Mouse (Mus musculus) gastrocnemius, postnatal 36 days (tissue): Measurements from ENCODE around the gene Pax3. TPM values are rescaled to one million over a fixed set of nuclear protein-coding genes. Genes with fewer than 3 reads are reported as not detected.

Source experiments
- DNase-seq, 2 experiments: peaks; one replicate each; pipeline ENCODE4 v3.0.0; 2022
- intact Hi-C: fragments of 180-260 bp; cut with DNase I; formaldehyde crosslinking; loops from one replicate; pipeline ENCODE4 v1.15.1; 2025
- long read RNA-seq, 2 experiments: library from polyadenylated mRNA; stranded (forward); transcript quantifications; one replicate each; pipeline ENCODE4 v2.0.0; 2021
- total RNA-seq, 2 experiments: library from RNA; stranded (reverse); gene quantifications; 2 replicates each; pipeline ENCODE4 v1.2.3; 2021

Gene Pax3
- not detected for total RNA-seq
- long read RNA-seq, experiment 1: 0 reads
- long read RNA-seq, experiment 2: 0 reads

DNA sequence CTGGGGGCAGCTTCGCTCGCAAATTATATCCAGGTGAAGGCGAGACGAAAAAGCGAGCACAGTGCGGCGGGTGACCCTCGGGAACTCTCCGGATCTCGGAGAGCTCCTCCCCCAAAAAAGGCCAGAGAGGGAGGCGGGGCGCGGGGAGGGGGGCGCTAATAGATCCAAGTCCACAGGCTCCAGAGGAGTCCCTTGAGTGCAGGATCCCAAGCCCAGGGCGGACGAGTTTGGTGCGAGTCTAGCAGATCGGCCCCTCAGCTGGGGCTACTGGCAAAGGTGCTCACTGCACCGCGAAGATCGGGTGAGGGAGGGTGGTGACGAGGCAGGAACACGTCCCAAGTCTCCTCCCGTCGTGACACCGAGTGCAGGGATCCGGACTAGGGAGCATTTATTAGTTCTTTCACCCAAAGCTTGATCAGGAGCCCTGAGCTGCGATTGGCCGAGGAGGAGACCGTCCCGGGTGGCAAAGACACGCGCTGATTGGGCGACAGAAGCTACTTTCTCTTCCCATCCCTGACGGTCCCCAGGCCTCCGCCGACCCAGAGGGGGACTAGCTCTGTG lies at the start of gene Pax3:
TSS of gene Pax3 (minus strand) at position 384 of the 561 bp plus-strand sequence.
- no peak for DNase-seq
- intact Hi-C loops: no loop called here

- intact Hi-C loops: no loop called here
- no peak for DNase-seq
These were observed 37.4 kb upstream of the Pax3 start for GRCm38 (mm10) chr1:78234306-78234705.

DNA sequence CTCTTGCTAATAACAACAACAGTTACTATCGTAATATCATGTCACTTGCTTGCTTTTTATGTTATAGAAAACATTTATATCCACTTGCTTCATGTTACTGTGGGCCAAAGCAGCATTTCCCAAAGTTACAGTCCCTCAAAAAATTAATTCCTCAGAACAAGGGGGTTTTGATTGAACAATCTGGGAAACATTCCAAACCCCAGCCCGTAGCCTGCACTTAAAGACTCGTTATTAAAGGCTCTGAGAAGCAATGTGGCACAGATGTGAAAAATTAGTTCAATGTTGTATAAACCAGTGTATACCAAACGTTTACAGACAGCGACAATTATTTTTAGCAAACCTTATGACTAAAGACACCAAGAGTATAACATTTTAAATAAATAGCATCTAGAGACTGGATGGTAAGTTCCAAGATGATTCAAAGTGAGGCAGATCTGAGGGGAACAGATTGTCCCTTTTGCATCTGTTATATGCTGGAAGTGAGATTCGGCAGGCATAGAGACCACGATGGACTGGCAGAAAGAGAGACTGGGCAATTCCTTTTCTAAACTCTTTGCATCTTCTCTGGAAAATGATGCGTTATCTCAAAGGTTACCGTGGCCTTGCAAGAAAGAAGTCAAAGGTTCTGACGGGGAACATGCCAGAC lies 35.1 kb upstream of the Pax3 start:
- DNase-seq: no peak
- intact Hi-C loops: no loop called here

- intact Hi-C loops: no loop called here
- DNase-seq: no peak
These were observed 32.9 kb upstream of the Pax3 start for GRCm38 (mm10) chr1:78229801-78230200.

DNA sequence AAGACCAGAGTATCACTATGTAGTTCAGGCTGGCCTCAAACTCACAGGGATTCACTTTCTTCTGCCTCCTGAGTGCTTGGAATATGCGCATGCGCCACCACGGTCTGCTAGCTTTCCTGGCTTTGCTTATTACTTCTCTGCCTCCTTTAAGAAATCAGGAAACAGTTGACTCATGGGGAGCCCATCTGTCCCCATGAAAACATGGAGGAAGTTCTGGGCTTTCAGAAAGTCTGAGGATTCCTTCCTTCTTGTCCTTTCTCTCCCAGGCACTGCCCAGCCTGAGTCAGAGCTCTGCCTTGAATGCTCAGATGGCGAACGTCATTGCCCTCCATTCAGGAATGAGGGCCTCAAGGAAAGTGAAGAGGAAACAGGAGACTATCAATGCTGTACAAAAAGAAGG lies 31.8 kb upstream of the Pax3 start:
- intact Hi-C loops: no loop called here
- no peak for DNase-seq

DNA sequence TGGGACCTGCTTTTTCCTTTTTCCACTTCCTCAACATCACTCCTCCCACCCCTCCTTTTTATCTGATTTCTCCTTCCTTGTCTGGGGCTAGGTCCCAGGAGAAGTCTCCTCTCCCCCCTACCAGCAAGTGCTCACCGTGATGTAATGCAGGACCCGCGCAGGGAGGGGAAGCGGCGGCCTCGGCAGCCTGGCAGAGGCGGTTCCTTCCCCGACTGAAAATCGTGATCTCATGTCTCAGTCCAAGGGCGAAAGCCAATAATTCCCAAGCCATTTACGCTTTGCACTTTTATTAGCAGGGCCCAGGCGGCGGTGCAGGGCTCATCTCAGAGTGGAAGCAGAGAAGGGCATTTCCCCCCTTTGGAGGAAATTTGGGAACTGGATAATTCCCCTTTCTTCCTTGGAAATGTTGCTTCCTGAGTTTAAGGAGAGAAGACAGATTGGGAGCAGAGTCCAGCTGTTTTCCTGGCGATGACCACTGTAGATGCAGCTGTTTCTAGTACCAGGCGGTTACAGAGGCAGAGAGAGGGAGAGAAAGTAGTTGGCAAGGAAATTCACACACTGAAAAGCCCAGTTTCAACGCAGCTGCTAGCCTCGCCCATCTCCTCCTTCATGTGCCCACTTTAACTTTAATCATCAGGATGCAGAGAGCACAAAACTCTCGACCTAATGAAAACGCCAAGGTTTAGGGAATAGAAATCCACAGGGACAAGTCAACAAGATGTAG lies 21.3 kb upstream of the Pax3 start:
- intact Hi-C loops: loop anchor here (2.0 kb wide), 1 partner anchor 65 kb away; no protein-coding TSS in a partner anchor
- DNase-seq: no peak

DNA sequence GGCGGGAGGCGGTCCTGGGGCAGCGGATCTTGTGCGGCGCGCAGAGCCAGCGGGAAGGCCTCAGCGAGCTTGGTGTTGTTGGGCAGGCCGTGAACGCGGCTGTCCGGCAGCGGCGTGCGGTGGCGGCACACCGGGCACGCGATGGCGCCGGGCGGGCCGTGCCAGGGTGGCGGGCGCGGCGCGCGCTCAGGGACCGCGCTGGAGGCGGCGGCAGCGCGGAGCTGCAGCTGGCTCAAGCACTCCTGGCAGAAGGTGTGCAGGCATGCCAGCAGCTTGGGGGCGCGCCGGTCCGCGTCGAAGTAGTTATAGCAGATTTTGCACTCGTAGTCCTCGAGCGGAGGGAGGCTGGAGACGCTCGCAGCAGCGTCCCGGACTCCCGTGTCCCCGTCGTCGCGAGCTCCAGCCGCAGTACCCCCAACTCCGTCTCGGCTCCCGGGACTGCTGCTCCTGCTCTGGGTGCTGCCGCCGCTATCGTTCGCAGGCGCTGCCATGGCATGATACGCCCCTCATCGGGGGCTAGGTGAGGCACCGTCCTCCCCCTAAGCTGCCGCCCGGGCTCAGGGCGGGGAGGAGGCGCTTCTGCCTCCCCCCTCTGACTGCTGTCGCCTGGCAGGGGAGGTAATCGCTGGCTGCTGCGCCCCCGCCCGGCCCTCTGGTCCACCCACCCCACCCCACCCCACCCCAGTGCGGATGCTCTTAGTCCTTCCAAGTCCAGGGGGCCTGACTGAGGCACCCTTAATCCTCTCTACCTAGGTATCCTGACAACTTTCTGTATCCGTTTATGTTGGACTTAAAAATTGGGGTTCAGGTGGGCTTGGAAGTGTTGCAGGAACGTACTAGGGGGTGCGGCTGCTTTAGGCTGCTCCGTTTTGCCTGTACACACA lies 20.5 kb upstream of the Pax3 start:
- DNase-seq: no peak
- intact Hi-C loops: loop anchor here (2.0 kb wide), 2 partner anchors 65 to 201 kb away; no protein-coding TSS in a partner anchor

- no peak for DNase-seq
- intact Hi-C loops: loop anchor here (2.0 kb wide), 1 partner anchor 202 kb away; no protein-coding TSS in a partner anchor
These were observed 19.7 kb upstream of the Pax3 start for GRCm38 (mm10) chr1:78216509-78217141.

- intact Hi-C loops: loop anchor here (2.0 kb wide), 1 partner anchor 203 kb away; no protein-coding TSS in a partner anchor
- DNase-seq: no peak
These were observed 19.0 kb upstream of the Pax3 start for GRCm38 (mm10) chr1:78215749-78216508.

DNA sequence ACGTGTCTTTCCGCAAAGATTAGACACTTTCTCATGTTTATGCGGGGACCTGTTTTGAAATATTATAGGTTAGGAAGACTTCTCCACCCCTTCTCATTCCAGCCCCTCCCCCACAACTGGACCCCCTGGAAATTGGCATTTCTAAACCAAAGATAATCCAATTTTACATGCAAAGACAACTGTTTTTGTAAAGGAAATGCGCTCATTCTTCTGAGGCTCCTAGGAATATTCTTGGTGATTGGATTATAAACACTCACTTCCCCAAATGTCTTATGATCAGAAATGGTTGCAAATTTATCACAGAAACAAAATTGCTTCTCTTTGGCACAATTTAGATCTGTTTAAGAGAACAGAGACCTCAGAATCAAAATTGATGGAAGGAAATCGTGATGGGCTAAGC lies 14.1 kb upstream of the Pax3 start:
- intact Hi-C loops: no loop called here

DNA sequence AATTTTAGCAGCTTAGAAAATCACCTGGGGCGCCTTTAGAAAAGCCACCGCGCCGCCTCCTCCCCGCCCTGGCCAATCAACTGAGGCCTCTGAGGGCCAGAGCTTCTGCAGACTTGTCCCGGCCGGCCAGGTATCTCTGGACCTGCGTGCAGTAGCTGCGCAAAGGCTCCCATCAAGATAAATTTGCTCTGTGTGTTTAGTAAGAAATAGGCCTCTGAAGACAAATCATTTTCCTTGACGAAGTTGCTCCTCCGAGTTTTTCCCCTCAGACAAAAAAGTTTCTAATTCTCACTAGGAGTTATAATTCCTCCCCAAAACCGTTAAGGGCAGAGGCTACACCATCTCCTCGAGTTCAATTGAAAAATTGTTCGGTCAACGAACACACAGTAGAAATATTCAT lies 13.6 kb upstream of the Pax3 start:
- intact Hi-C loops: no loop called here
- no peak for DNase-seq

More for the DNA sequence above, 14.1 kb upstream of the Pax3 start:
- DNase-seq: no peak

- DNase-seq: no peak
- intact Hi-C loops: no loop called here
These were observed 11.4 kb upstream of the Pax3 start for GRCm38 (mm10) chr1:78208281-78208814.

- DNase-seq: no peak
- intact Hi-C loops: no loop called here
These were observed 7.4 kb upstream of the Pax3 start for GRCm38 (mm10) chr1:78204341-78204740.

- no peak for DNase-seq
- intact Hi-C loops: no loop called here
These were observed 6.8 kb upstream of the Pax3 start for GRCm38 (mm10) chr1:78203622-78204211.

DNA sequence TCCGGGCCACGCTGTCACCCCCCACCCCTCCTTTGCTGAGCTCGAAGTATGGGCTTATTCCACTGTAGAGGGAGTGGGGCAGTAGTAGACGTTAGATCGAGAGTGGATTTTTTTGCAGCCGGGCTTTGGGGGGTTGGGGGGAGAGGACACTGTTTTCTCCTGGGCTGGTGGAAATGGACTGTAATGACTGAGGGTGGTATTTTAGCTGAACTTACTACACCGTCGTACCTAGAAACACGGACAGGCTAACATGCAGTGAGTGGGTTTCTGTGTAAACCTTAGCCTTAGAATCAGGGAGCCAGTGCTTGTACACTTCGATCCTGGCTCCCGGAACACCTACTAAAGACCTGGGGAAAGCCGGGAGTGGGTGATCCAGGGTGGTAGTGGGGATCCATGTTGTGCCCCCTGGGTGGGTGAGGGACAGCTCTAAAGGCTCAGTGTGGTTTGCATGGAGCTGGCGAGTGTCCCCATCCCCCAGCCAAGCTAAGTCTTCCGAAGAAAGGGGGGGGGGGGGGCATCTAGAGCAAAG lies 6.2 kb upstream of the Pax3 start:
- no peak for DNase-seq
- intact Hi-C loops: no loop called here

GRCm38 (mm10) chr1:78202466-78203085 lies 5.6 kb upstream of the Pax3 start:
- DNase-seq: no peak
- intact Hi-C loops: no loop called here

- intact Hi-C loops: no loop called here
- no peak for DNase-seq
These were observed 4.5 kb upstream of the Pax3 start for GRCm38 (mm10) chr1:78201251-78202010.
